Comparison of ENCODE assay signal across 16 mouse cellular contexts in genomic region chr8:84128277-84128676, GRCm38 (mm10). TPM values are rescaled to one million over a fixed set of nuclear protein-coding genes. Genes with fewer than 3 reads are reported as not detected.
DNase-seq lines count a peak whose midpoint lies in the region; TF ChIP-seq lines count a peak whose summit lies in the region.
"Had no signal": no experiment of that assay in that cellular context is flagged by ENCODE, and none has a peak within 500 bp of the region (broad histone marks: within the 10 kb centered on the region; RNA-seq: fewer than 3 reads in every experiment).

No protein-coding gene starts in this region.

- peaks cover 29% of the 10 kb centered on the region for H3K27me3 ChIP-seq in E14TG2a.4 (ENCODE audit: insufficient read depth, low read length)
- H3K27me3 ChIP-seq in small intestine, adult 2 months (ENCODE audit: control insufficient read depth, insufficient read depth, low read length), result no peaks in the 10 kb centered on the region
- H3K27me3 ChIP-seq: forebrain, embryonic 15.5 days; lung, embryonic 15.5 days had no signal

- H3K4me3 ChIP-seq in E14TG2a.4 (replicated peaks; ENCODE audit: low read length), result 0 out of 2 replicates have a peak overlapping the region, but pooled peaks have one; percentile 64
- peak overlapping the region; percentile 23; the same call in 1 of the 2 replicates for H3K4me3 ChIP-seq in small intestine, adult 2 months (ENCODE audit: low read depth, low read length)
- H3K4me3 ChIP-seq: forebrain, embryonic 15.5 days; heart, embryonic 13.5 days; hindbrain, embryonic 13.5 days; lung, embryonic 15.5 days had no signal

- H3K36me3 ChIP-seq in E14TG2a.4 (ENCODE audit: insufficient read depth, low read length), result peaks cover 14% of the 10 kb centered on the region
- peaks cover 14% of the 10 kb centered on the region for H3K36me3 ChIP-seq in small intestine, adult 2 months (ENCODE audit: control insufficient read depth, insufficient read depth, low read length)

- H3K9me3 ChIP-seq in E14TG2a.4 (ENCODE audit: low read length), result no peaks in the 10 kb centered on the region
- H3K9me3 ChIP-seq: forebrain, embryonic 15.5 days; heart, embryonic 13.5 days; hindbrain, embryonic 13.5 days; lung, embryonic 15.5 days had no signal

- WGBS in small intestine, adult 2 months, result 58% methylated on average over 8 of the region's 8 CpGs

- H3K4me1 ChIP-seq in E14TG2a.4 (replicated peaks; ENCODE audit: low read depth, low read length), result peaks cover 65% of the 10 kb centered on the region
- no peaks in the 10 kb centered on the region for H3K4me1 ChIP-seq in small intestine, adult 2 months (ENCODE audit: control insufficient read depth, insufficient read depth, insufficient read length, low read length)
- H3K4me1 ChIP-seq: heart, embryonic 13.5 days had no signal

- TF ChIP-seq CTCF in E14TG2a.4 (conservative IDR thresholded peaks at IDR 0.05; ENCODE audit: low read length), result no peak
- TF ChIP-seq CTCF in small intestine, adult 2 months (IDR thresholded peaks at IDR 0.05; ENCODE audit: extremely low read depth, insufficient read length, insufficient replicate concordance, low read depth, low read length), result no peak

- TF ChIP-seq POLR2A in small intestine, adult 2 months (IDR thresholded peaks at IDR 0.05; ENCODE audit: low read depth, low read length), result no peak

- DNase-seq in layer of hippocampus, adult 11-12 months (ENCODE audit: low spot score), result peak; percentile 4
- DNase-seq in layer of hippocampus, adult 9-11 months, result no peak
- DNase-seq in CD4-positive helper T cell, adult 2 months (ENCODE audit: low read depth, low spot score), result peak; percentile 80
- DNase-seq in gastrocnemius, adult 8-10 months (ENCODE audit: low spot score in 2 of 2), result no peak
- DNase-seq in adipocyte (ENCODE audit: low spot score), result no peak
- DNase-seq: adrenal gland, adult 8-10 months; cerebellum, adult 11-12 months; kidney, postnatal 36 days had no signal

- H3K27ac ChIP-seq in small intestine, adult 2 months (ENCODE audit: insufficient read depth, low read depth, low read length), result no peak overlapping the region
- H3K27ac ChIP-seq: forebrain, embryonic 15.5 days; heart, embryonic 13.5 days; hindbrain, embryonic 13.5 days; lung, embryonic 15.5 days had no signal

RNA-seq across cellular contexts. Expression of gene Podnl1, which starts 2.5 kb away (rescaled TPM):
- 3.8 and 12.7 TPM in 2 replicates for polyA plus RNA-seq in small intestine, adult 2 months (2012; rRNA removed)
- total RNA-seq in gastrocnemius, adult 8-10 months (2022), result not detected
- total RNA-seq: left cerebral cortex, postnatal 10 days had no signal
- polyA plus RNA-seq: embryonic facial prominence, embryonic 11.5 days had no signal

RNA-seq across cellular contexts. Expression of gene Cc2d1a, which starts 19.5 kb away (rescaled TPM):
- 21.0 and 50.8 TPM in 2 replicates for polyA plus RNA-seq in small intestine, adult 2 months (2012; rRNA removed)
- total RNA-seq in gastrocnemius, adult 8-10 months (2022), result 10 to 100 TPM; 14.0 to 20.0 (median 15.4) TPM

RNA-seq across cellular contexts. Expression of gene 4930432K21Rik, which starts 19.5 kb away (rescaled TPM):
- 0.05 and 0.22 TPM in 2 replicates for polyA plus RNA-seq in small intestine, adult 2 months (2012; rRNA removed)
- total RNA-seq in gastrocnemius, adult 8-10 months (2022), result under 1 TPM; 0.16 to 0.46 (median 0.30) TPM

RNA-seq across cellular contexts. Expression of gene Dcaf15, which starts 23.7 kb away (rescaled TPM):
- polyA plus RNA-seq in small intestine, adult 2 months (2012; rRNA removed), result 37.4 and 108 TPM in 2 replicates
- 1 to 10 TPM; 4.3 to 5.2 (median 4.7) TPM for total RNA-seq in gastrocnemius, adult 8-10 months (2022)

RNA-seq across cellular contexts. Expression of gene Nanos3, which starts 56.7 kb away (rescaled TPM):
- 0.22 and 0.62 TPM in 2 replicates for polyA plus RNA-seq in small intestine, adult 2 months (2012; rRNA removed)
- total RNA-seq in gastrocnemius, adult 8-10 months (2022), result not detected

Comparison
In these comparisons a context has a peak if more than half of its experiments do, and no peak if none do; other contexts are left out.
1. DNase-seq: peak in layer of hippocampus, adult 11-12 months (single experiment) and CD4-positive helper T cell, adult 2 months (single experiment); none in layer of hippocampus, adult 9-11 months (single experiment), gastrocnemius, adult 8-10 months (0 of 2) and adipocyte (single experiment).